Mouse (Mus musculus) kidney, embryonic 16.5 days (tissue): ENCODE results near the gene Aifm3. TPM values are rescaled to one million over a fixed set of nuclear protein-coding genes. Genes with fewer than 3 reads are reported as not detected.

Experiments
- ATAC-seq: fragments of 200-750 bp; cut with Nextera tagmentation; 2 replicates; pipeline ENCODE4 v1.8.0; 2017; ENCODE audit warnings: moderate TSS enrichment; ENCODE audit not compliant: low FRiP score, low TSS enrichment
- H3K27ac ChIP-seq: fragments of 300-500 bp; sonication (generic); 2 replicates; pipeline ENCODE4 v1.5.1; 2014; ENCODE audit warnings: low read length
- H3K27me3 ChIP-seq: fragments of 300-500 bp; sonication (generic); 2 replicates; pipeline ENCODE4 v1.6.1; 2014; ENCODE audit warnings: low read length, control low read depth, mixed read lengths; ENCODE audit not compliant: insufficient read depth
- H3K36me3 ChIP-seq: fragments of 300-500 bp; sonication (generic); 2 replicates; pipeline ENCODE4 v1.6.1; 2014; ENCODE audit warnings: low read length, control low read depth, mixed read lengths; ENCODE audit not compliant: insufficient read depth
- H3K4me1 ChIP-seq: fragments of 300-500 bp; sonication (generic); 2 replicates; pipeline ENCODE4 v1.6.1; 2014; ENCODE audit warnings: low read length, control low read depth, mixed read lengths; ENCODE audit not compliant: insufficient read depth
- H3K4me2 ChIP-seq: fragments of 300-500 bp; sonication (generic); replicated peaks from 2 replicates; pipeline ENCODE4 v1.6.1; 2014; ENCODE audit warnings: low read depth, low read length
- H3K4me3 ChIP-seq: fragments of 300-500 bp; sonication (generic); 2 replicates; pipeline ENCODE4 v1.5.1; 2014; ENCODE audit warnings: mild to moderate bottlenecking, low read length
- H3K9ac ChIP-seq: fragments of 300-500 bp; sonication (generic); replicated peaks from 2 replicates; pipeline ENCODE4 v1.6.1; 2014; ENCODE audit warnings: low read length
- H3K9me3 ChIP-seq: fragments of 300-500 bp; sonication (generic); 2 replicates; pipeline ENCODE4 v1.6.1; 2016; ENCODE audit warnings: low read length, control low read depth
- WGBS: fragments of 180-500 bp; shearing (Covaris S2); extraction: QIAGEN DNeasy Blood & Tissue Kit; methylation state at CpG from one replicate; pipeline ENCODE4 v1.1.7; 2014; 5-methylcytosine and 5-hydroxymethylcytosine counted together
- polyA plus RNA-seq: library from polyadenylated mRNA; unstranded; fragments of >200 nt; fragmentation: Nextera tagmentation; extraction: Ambion mirVana; gene quantifications from 2 replicates; pipeline ENCODE4 v1.2.1, GENCODE M21; 2015

Aifm3 gene
- 3.4 and 3.6 TPM in 2 replicates for polyA plus RNA-seq

GRCm38 (mm10) chr16:17489469-17490111 is at the start of gene Aifm3:
Gene Aifm3, plus strand, starts transcription at chr16:17489611.
- peaks cover 12% of the 10 kb centered on the region for H3K36me3 ChIP-seq
- H3K9ac ChIP-seq = peak within 1 kb of the TSS; percentile 57
- H3K4me1 ChIP-seq = peaks cover 9% of the 10 kb centered on the region; the same call in 1 of the 2 replicates
- peak within 1 kb of the TSS; percentile 55 for H3K4me3 ChIP-seq
- peak within 1 kb of the TSS; percentile 79 for H3K4me2 ChIP-seq
- under 1% methylated on average over 42 of the region's 47 CpGs for WGBS
- ATAC-seq = peak; percentile 88
- H3K27me3 ChIP-seq = peaks cover 5% of the 10 kb centered on the region
- H3K27ac ChIP-seq = no peak within 1 kb of the TSS
- H3K9me3 ChIP-seq = no peaks in the 10 kb centered on the region

DNA sequence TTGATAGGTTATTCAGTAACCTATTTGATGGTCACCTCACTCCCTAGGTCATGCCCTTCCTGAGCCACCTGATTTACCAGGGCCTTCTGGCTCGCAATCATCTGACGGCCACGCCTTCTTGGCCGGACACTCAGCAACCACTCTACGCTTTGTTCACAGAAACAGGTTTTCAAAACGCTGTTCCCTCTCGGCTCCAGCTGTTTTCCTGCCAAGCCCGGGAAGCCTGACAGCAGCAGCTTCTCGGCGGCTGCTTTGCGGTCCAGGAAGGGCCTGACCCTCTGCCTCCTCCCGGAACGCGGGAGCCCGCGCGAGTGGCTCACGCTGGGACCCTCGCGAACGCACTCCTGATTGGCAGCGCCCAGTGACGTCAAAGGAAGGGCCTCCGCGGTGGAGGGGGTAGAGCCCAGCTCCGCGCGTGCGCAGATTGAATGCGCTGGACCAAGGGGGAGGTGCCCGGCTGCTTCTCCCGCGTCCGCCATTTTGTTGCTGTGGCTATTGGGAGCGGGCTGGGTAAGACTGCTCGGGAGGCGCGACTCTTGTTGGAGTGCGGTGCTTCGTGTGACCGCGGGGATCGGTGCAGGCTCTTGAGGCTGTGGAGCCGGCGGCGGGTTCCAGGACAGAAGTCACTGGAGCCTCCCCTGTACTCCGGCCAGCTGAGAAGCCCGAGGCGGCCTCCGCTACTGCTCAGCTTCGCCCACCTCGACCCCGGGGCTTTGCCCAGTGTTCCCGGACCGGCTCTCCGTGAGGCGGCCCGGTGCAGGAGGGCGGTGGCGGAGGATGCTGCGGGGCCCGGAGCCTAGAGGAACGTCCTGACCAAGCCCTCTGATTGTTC is 37.7 kb upstream of the Aifm3 start, which contains the start of gene Crkl:
TSS of gene Crkl (plus strand) at position 447 of the 832 bp plus-strand sequence.
- H3K36me3 ChIP-seq = peaks cover 15% of the 10 kb centered on the region; the same call in 1 of the 2 replicates
- no peaks in the 10 kb centered on the region for H3K27me3 ChIP-seq
- H3K9me3 ChIP-seq = no peaks in the 10 kb centered on the region
- under 1% methylated on average over 63 of the region's 63 CpGs for WGBS
- H3K27ac ChIP-seq = peak within 1 kb of the TSS; percentile 98
- peak within 1 kb of the TSS; percentile 87 for H3K9ac ChIP-seq
- peaks cover 18% of the 10 kb centered on the region for H3K4me1 ChIP-seq
- H3K4me3 ChIP-seq = peak within 1 kb of the TSS; percentile 88
- peak; percentile 98 for ATAC-seq
- peak within 1 kb of the TSS; percentile 87 for H3K4me2 ChIP-seq

DNA sequence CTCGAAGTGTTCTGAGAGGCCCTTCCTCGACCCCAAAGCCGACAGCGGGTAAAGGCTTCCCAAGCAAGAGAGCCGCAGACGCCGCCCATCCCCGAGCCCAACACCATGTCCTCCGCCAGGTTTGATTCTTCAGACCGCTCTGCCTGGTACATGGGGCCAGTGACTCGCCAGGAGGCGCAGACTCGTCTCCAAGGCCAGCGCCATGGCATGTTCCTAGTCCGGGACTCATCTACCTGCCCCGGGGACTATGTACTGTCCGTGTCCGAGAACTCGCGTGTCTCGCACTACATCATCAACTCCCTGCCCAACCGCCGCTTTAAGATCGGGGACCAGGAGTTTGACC is 37.1 kb upstream of the Aifm3 start:
- under 1% methylated on average over 24 of the region's 24 CpGs for WGBS
- peak overlapping the region; percentile 88 for H3K4me3 ChIP-seq

GRCm38 (mm10) chr16:17456901-17457300 is 32.5 kb upstream of the Aifm3 start:
- Histone ChIP-seq H3K27ac (no peak overlapping the region), H3K4me1 (peaks cover 17% of the 10 kb centered on the region), H3K27me3 (no peaks in the 10 kb centered on the region), H3K4me2 (no peak overlapping the region), H3K9me3 (no peaks in the 10 kb centered on the region), H3K9ac (no peak overlapping the region), H3K36me3 (peaks cover 38% of the 10 kb centered on the region), H3K4me3 (no peak overlapping the region)
- ATAC-seq = no peak
- WGBS = 88% methylated on average over 1 of the region's 1 CpGs

More for the DNA sequence above, 37.1 kb upstream of the Aifm3 start:
- Histone ChIP-seq H3K9ac (peak overlapping the region; percentile 87), H3K4me1 (peaks cover 18% of the 10 kb centered on the region), H3K9me3 (no peaks in the 10 kb centered on the region), H3K27ac (peak overlapping the region; percentile 98), H3K36me3 (peaks cover 21% of the 10 kb centered on the region; the same call in 1 of the 2 replicates), H3K4me2 (peak overlapping the region; percentile 87), H3K27me3 (no peaks in the 10 kb centered on the region)
- peak; percentile 41; the same call in 1 of the 2 replicates for ATAC-seq

DNA sequence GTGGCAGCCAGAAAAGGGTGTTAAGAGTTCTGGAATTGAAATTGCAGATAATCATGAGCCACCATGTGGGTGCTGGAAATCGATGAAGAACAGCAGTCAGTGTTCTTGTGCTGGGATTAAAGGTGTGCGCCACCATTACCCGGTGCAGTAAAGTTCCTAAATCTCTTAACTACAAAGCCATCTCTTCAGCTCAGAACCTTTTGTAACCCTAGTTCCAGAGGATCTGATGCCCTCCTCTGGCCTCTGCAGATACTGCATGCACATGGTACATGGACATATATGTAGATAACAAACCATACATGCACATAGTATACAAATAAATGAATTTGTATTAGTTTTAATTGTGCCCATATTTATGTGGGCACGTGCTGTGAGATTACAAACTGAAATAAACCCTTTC is 29.2 kb upstream of the Aifm3 start:
- no peak overlapping the region for H3K4me2 ChIP-seq
- peaks cover 35% of the 10 kb centered on the region for H3K36me3 ChIP-seq
- WGBS = 92% methylated on average over 4 of the region's 4 CpGs
- H3K4me1 ChIP-seq = peaks cover 4% of the 10 kb centered on the region
- no peak overlapping the region for H3K27ac ChIP-seq
- no peaks in the 10 kb centered on the region for H3K9me3 ChIP-seq
- H3K4me3 ChIP-seq = no peak overlapping the region
- no peak overlapping the region for H3K9ac ChIP-seq
- ATAC-seq = no peak
- H3K27me3 ChIP-seq = no peaks in the 10 kb centered on the region

- Histone ChIP-seq H3K9me3 (no peaks in the 10 kb centered on the region), H3K4me2 (no peak overlapping the region), H3K27me3 (no peaks in the 10 kb centered on the region), H3K4me1 (0 out of 2 replicates have a peak, but pooled peaks cover 3% of the 10 kb centered on the region), H3K4me3 (no peak overlapping the region), H3K9ac (no peak overlapping the region), H3K27ac (no peak overlapping the region), H3K36me3 (peaks cover 25% of the 10 kb centered on the region)
- WGBS = 78% methylated on average over 1 of the region's 1 CpGs
- ATAC-seq = no peak
These were observed 27.8 kb upstream of the Aifm3 start for GRCm38 (mm10) chr16:17461596-17461995.

DNA sequence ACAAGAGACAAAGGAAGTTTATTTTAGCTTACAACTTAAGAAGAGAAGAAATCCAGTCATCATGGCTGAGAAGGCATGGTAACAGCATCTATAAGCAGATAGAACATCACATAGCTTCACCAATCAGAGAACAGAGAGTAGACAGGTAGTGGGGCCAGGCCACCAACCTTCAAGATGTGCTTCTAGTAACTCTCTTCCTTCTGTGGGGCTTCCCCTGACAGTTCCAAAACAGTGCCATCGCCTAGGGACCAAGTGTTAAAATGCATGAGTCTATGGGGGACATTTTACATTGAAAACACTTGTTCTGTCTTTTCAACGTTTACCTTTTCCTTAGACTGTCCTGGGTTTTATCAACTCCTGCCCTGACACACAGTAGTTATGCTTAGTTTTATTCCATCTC is 26.2 kb upstream of the Aifm3 start:
- Histone ChIP-seq H3K4me1 (0 out of 2 replicates have a peak, but pooled peaks cover 3% of the 10 kb centered on the region), H3K9me3 (no peaks in the 10 kb centered on the region), H3K27me3 (no peaks in the 10 kb centered on the region), H3K4me3 (no peak overlapping the region), H3K36me3 (peaks cover 13% of the 10 kb centered on the region; the same call in 1 of the 2 replicates), H3K4me2 (no peak overlapping the region), H3K9ac (no peak overlapping the region), H3K27ac (no peak overlapping the region)
- ATAC-seq = no peak
- WGBS = 92% methylated on average over 2 of the region's 2 CpGs

DNA sequence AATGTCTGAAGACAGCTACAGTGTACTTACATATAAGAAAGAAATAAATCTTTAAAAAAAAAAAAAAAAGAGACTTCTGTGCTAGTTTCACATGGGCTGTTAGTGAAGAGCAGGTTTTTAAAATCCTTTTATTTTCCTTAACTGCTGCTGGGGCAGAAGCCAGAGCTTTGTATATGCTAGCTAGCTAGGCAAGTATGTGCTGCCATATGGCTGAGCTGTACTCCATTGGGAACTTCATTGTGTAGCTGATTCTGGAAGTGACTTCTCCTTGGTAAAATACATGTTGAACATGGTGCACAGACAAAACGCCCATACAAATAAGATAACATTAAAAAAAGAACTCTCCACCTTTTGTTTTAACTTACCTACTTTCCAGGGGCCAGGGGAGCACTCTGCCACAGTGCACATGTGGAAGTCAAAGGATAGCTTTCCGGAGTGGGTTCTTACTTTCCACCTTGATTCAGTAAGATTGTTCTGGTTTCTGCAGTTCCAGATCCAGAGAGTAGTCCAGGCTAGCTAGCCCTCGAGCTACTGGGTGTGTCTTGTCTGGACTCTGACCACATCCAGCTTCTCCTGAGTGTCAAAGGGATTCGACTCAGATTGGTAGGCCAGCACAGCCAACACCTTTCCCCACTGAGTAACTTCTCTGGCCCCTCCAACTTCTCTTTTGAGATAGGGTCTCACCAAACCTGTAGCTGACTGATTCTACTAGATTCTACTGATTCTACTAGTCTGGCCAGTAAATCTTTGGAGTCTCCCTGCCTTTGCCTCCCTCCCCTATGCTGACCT is 22.3 kb upstream of the Aifm3 start:
- no peak for ATAC-seq
- Histone ChIP-seq H3K4me1 (no peaks in the 10 kb centered on the region), H3K9ac (no peak overlapping the region), H3K4me3 (no peak overlapping the region), H3K4me2 (no peak overlapping the region), H3K9me3 (no peaks in the 10 kb centered on the region), H3K36me3 (peaks cover 14% of the 10 kb centered on the region), H3K27ac (no peak overlapping the region), H3K27me3 (no peaks in the 10 kb centered on the region)
- 84% methylated on average over 4 of the region's 4 CpGs for WGBS

GRCm38 (mm10) chr16:17472498-17472897 is 16.9 kb upstream of the Aifm3 start:
- WGBS = 91% methylated on average over 6 of the region's 6 CpGs
- Histone ChIP-seq H3K27ac (no peak overlapping the region), H3K4me1 (no peaks in the 10 kb centered on the region), H3K4me2 (no peak overlapping the region), H3K9ac (no peak overlapping the region), H3K27me3 (no peaks in the 10 kb centered on the region), H3K36me3 (peaks cover 23% of the 10 kb centered on the region; the same call in 1 of the 2 replicates), H3K9me3 (no peaks in the 10 kb centered on the region), H3K4me3 (no peak overlapping the region)
- ATAC-seq = no peak
